Mouse (Mus musculus): ENCODE data around the gene Gm45140.

GRCm38 (mm10) chr6:87814486-87814885 lies 21.1 kb downstream of the Gm45140 start:
- no peak for TF ChIP-seq CTCF (IDR thresholded peaks at IDR 0.05; ENCODE audit: control insufficient read depth, insufficient read depth, low read length)
- no peak for TF ChIP-seq POLR2A (IDR thresholded peaks at IDR 0.05; ENCODE audit: borderline replicate concordance, control insufficient read depth, low read depth, low read length)
